Mouse (Mus musculus) ES-E14 (cell line): ENCODE measurements around the gene Rps18. TPM values are rescaled to one million over a fixed set of nuclear protein-coding genes. Genes with fewer than 3 reads are reported as not detected.
"Not testable (repeated sequence)": the region's sequence is repeated elsewhere in the genome, so short reads cannot be mapped to it uniquely, and the experiment has no call there.

ENCODE experiments used
- DNase-seq: peaks from one replicate; pipeline ENCODE4 v3.0.0-alpha.2; 2013; ENCODE audit warnings: low read depth, low spot score
- H3K27ac ChIP-seq: 2 replicates; pipeline ENCODE4 v1.5.1; 2012; ENCODE audit warnings: low read depth, mild to moderate bottlenecking, low read length, moderate library complexity, mixed read lengths; ENCODE audit not compliant: poor library complexity, insufficient read depth, severe bottlenecking
- H3K36me3 ChIP-seq: 2 replicates; pipeline ENCODE4 v1.6.1; 2012; ENCODE audit warnings: mild to moderate bottlenecking, low read length, moderate library complexity, mixed read lengths; ENCODE audit not compliant: control insufficient read depth, poor library complexity, insufficient read depth, severe bottlenecking
- H3K4me1 ChIP-seq, 2 experiments: fragments of 150-350 bp in 1 of 2; sonication (generic) in 1 of 2; 2 replicates each; pipeline ENCODE4 v1.6.1; 2012; ENCODE audit warnings: low read length in 2 of 2, mild to moderate bottlenecking in 1 of 2, mixed read lengths in 1 of 2; ENCODE audit not compliant: control insufficient read depth in 2 of 2, insufficient read depth in 2 of 2, poor library complexity in 1 of 2
- H3K4me3 ChIP-seq, 2 experiments: fragments of 150-350 bp in 1 of 2; sonication (generic) in 1 of 2; 2 replicates each; pipeline ENCODE4 v1.5.1; 2012; ENCODE audit warnings: low read length in 2 of 2, low read depth in 1 of 2, mild to moderate bottlenecking in 1 of 2, mixed read lengths in 1 of 2; ENCODE audit not compliant: insufficient read depth in 1 of 2, poor library complexity in 1 of 2, severe bottlenecking in 1 of 2
- H3K9ac ChIP-seq: 2 replicates; pipeline ENCODE4 v1.6.1; 2012; ENCODE audit warnings: low read depth, mild to moderate bottlenecking, low read length, mixed read lengths; ENCODE audit not compliant: poor library complexity, insufficient read depth, severe bottlenecking
- H3K9me3 ChIP-seq: fragments of 150-350 bp; sonication (generic); 2 replicates; pipeline ENCODE4 v1.6.1; 2012; ENCODE audit warnings: low read depth, mild to moderate bottlenecking, low read length; ENCODE audit not compliant: control insufficient read depth, insufficient read depth
- CHD2 ChIP-seq: IDR thresholded peaks from 2 replicates; pipeline ENCODE4 v1.6.1; 2014; ENCODE audit warnings: mild to moderate bottlenecking, low read depth, low read length, inconsistent platforms
- HCFC1 ChIP-seq: IDR thresholded peaks from 2 replicates; pipeline ENCODE4 v1.6.1; 2012; ENCODE audit warnings: low read length, inconsistent platforms, borderline replicate concordance; ENCODE audit not compliant: insufficient read depth
- MAFK ChIP-seq: IDR thresholded peaks from 2 replicates; pipeline ENCODE4 v1.6.1; 2014; ENCODE audit warnings: mild to moderate bottlenecking, low read depth, low read length, inconsistent platforms; ENCODE audit not compliant: insufficient read depth
- ZC3H11A ChIP-seq: IDR thresholded peaks from 2 replicates; pipeline ENCODE4 v1.6.1; 2012; ENCODE audit warnings: low read depth, mild to moderate bottlenecking, inconsistent platforms, low read length, borderline replicate concordance
- ZNF384 ChIP-seq: IDR thresholded peaks from 2 replicates; pipeline ENCODE4 v1.6.1; 2012; ENCODE audit warnings: low read depth, low read length, inconsistent platforms
- in situ Hi-C, 2 experiments: fragments of 600-800 bp; cut with MboI; formaldehyde crosslinking; loops; one replicate each; pipeline ENCODE4 v1.15.1; 2025; ENCODE audit warnings: low sequenced_read_pairs in 2 of 2, inconsistent platforms in 1 of 2; ENCODE audit not compliant: unreplicated experiment in 2 of 2
- total RNA-seq: library from RNA; depleted of rRNA; stranded (reverse); fragments of 300-350 nt; gene quantifications from 2 replicates; pipeline ENCODE4 v1.2.3, GENCODE M21; 2012; rRNA removed

Gene Rps18
- 4,706 and 5,724 TPM in 2 replicates for total RNA-seq

DNA sequence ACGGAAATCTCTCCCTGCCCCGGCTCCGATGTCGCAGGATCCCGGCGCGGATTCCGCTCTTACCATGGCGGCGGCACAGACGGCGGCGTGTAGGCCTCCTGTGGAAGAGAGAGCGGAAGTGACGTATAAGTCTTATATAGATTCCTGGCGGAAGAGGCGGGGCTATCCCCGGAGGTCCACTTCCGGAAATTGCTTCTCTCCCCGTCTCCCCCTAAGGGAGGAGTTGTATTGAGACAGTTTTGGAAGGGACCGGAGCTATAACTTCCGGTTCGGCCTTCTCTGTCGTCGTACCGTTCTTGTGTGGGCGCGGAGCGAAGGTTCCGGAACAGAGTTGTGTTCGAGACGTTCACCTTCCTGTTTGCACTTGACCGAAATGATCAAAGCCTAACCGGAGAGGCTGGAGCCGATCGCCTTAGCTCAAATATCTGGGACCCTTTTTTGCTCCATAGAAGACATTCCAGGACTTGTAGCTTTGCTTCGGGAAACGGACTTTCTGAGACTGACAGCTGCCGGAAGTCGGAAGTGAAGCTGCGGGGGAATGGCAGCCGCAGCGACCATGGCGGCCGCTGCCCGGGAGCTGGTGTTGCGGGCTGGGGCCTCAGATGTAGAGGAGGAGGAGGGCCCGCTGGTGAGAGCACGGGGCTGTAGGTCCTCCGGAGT lies at the start of gene Rps18, which contains the start of gene Vps52:
TSS of gene Rps18 (minus strand) at position 447 of the 660 bp plus-strand sequence.
TSS of gene Vps52 (plus strand) at position 258 of the 660 bp plus-strand sequence.
- no peaks in the 10 kb centered on the region for H3K9me3 ChIP-seq
- in situ Hi-C loops = no loop called here
- peak within 1 kb of the TSS; percentile 98 for H3K9ac ChIP-seq
- DNase-seq = peak; percentile 96
- H3K4me1 ChIP-seq = peaks cover 0 to 1% of the 10 kb centered on the region in 2 experiments; a peak in 1 of 4 replicates
- H3K4me3 ChIP-seq = peak within 1 kb of the TSS; percentile 90 to 96
- TF ChIP-seq MAFK = no peak
- TF ChIP-seq CHD2 = peak; percentile 50; the same call in 1 of the 2 replicates
- TF ChIP-seq ZNF384 = no peak
- peak; percentile 90 for TF ChIP-seq HCFC1
- no peak for TF ChIP-seq ZC3H11A
- H3K36me3 ChIP-seq = peaks cover 42% of the 10 kb centered on the region
- H3K27ac ChIP-seq = peak within 1 kb of the TSS; percentile 91

DNA sequence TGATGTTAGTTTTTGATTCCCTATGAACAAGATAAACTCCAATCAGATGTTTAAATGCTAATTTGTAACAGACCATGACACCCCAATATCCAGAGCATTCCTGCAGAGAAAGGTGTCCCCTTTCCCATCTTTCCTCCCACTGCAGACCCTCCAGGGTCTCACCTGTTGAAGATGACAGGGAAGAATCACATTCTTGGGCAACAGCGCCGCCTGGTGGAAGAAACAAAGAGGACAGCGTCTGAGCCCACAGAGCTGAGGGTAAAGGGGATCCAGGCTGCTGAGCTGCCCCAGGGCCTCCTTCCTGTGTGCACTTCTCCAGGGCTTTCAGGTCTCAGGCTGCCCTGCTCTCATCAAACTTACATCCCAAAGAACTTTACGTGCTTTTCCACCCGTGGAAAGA lies 47.6 kb upstream of the Rps18 start:
- in situ Hi-C loops = no loop called here
- no peaks in the 10 kb centered on the region for H3K36me3 ChIP-seq
- no peaks in the 10 kb centered on the region for H3K9me3 ChIP-seq
- TF ChIP-seq HCFC1 (no peak), MAFK (no peak), ZNF384 (no peak), CHD2 (no peak), ZC3H11A (no peak)
- H3K9ac ChIP-seq = no peak overlapping the region
- peak overlapping the region in 1 of 2 experiments; percentile 15; a peak in 1 of 4 replicates for H3K4me3 ChIP-seq
- H3K27ac ChIP-seq = no peak overlapping the region
- DNase-seq = peak; percentile 47
- no peaks in the 10 kb centered on the region for H3K4me1 ChIP-seq

DNA sequence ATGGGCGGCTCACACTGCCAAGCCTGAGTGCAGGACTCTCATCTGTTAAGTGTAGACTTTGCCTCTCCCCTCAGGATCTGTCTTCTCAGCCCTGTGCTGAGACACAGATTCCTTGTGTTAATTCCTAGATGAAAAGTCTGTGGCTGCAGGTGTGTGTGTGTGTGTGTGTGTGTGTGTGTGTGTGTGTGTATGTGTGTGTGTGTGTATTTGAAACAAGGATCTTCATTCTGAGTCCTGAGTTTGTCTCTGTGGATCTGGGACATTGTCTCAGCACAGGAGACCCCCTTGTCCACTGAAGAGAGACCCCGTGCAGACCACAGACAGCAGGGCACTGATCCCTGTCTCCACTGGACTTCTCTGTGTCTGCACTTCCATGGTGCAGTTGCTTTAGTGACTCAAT lies 45.0 kb upstream of the Rps18 start:
- H3K4me3 ChIP-seq, in situ Hi-C loops, H3K9ac ChIP-seq, H3K27ac ChIP-seq, DNase-seq, H3K36me3 ChIP-seq, H3K9me3 ChIP-seq, H3K4me1 ChIP-seq: not testable (repeated sequence)

DNA sequence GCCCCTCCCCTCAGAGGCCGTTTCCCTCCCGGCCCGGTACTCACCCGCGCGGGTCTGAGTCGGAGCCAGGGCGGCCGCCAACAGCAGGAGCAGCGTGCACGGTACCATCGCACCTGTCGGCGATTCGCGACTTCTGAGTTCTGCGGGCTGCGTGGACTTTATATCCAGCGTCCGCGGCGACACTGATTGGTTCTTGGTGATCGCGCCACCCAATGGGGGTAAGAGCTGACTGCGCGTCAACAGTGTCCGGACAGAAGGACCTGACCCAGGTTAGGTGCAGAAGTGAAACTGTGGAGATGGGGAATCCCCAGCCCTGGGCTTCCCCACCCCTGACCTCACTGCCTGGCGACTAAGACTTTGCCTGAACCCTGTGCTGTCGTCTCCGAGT lies 44.3 kb upstream of the Rps18 start, which contains the start of gene H2-K1:
TSS of gene H2-K1 (minus strand) at position 198 of the 388 bp plus-strand sequence.
- TF ChIP-seq HCFC1 (no peak), CHD2 (peak; percentile 84)
- peak; percentile 60 for DNase-seq
- H3K9ac ChIP-seq = peak within 1 kb of the TSS; percentile 69
- in situ Hi-C loops = no loop called here
- peak within 1 kb of the TSS; percentile 59 to 69 for H3K4me3 ChIP-seq
- H3K36me3 ChIP-seq = peaks cover 3% of the 10 kb centered on the region; the same call in 1 of the 2 replicates
- no peak within 1 kb of the TSS for H3K27ac ChIP-seq
- no peaks in the 10 kb centered on the region for H3K9me3 ChIP-seq
- H3K4me1 ChIP-seq = no peaks in the 10 kb centered on the region
